Mouse (Mus musculus) ES-E14 (cell line): ENCODE measurements around the gene Ppp2r3a.

Source experiments
- CHD2 ChIP-seq: IDR thresholded peaks from 2 replicates; pipeline ENCODE4 v1.6.1; 2014; ENCODE audit warnings: mild to moderate bottlenecking, low read depth, low read length, inconsistent platforms
- HCFC1 ChIP-seq: IDR thresholded peaks from 2 replicates; pipeline ENCODE4 v1.6.1; 2012; ENCODE audit warnings: low read length, inconsistent platforms, borderline replicate concordance; ENCODE audit not compliant: insufficient read depth
- ZNF384 ChIP-seq: IDR thresholded peaks from 2 replicates; pipeline ENCODE4 v1.6.1; 2012; ENCODE audit warnings: low read depth, low read length, inconsistent platforms

GRCm38 (mm10) chr9:101281326-101281725 is 29.7 kb upstream of the Ppp2r3a start:
- TF ChIP-seq ZNF384, result no peak
- TF ChIP-seq CHD2, result no peak
- no peak for TF ChIP-seq HCFC1
